Mouse (Mus musculus) left cerebral cortex, adult 18-20 months (tissue): ENCODE measurements around the gene Carmil1. TPM values are rescaled to one million over a fixed set of nuclear protein-coding genes. Genes with fewer than 3 reads are reported as not detected.

Experiments
- total RNA-seq, 2 experiments: library from RNA; stranded (reverse); gene quantifications; 2 replicates each; pipeline ENCODE4 v1.2.3; 2021

Carmil1 gene
- total RNA-seq, 2 experiments from 2014 or later: 29.1 to 29.2 TPM

Other genes starting within 250 kb of the Carmil1 start
- 1 to 10 TPM in 1 of 2 experiments, under 1 TPM in 1; 0.58 to 1.2 TPM for gene Cmah, start 46.6 kb upstream of the Carmil1 start, total RNA-seq